Comparison of ENCODE assay signal across 8 mouse cellular contexts in genomic region chr10:127326017-127326801, GRCm38 (mm10). TPM values are rescaled to one million over a fixed set of nuclear protein-coding genes. Genes with fewer than 3 reads are reported as not detected.
A peak's percentile ranks its signal among the peaks of the same experiment; 100 is the strongest.
DNase-seq lines count a peak whose midpoint lies in the region; ATAC-seq and TF ChIP-seq lines count a peak whose summit lies in the region.

No protein-coding gene starts in this region.

- ATAC-seq in forebrain, embryonic 12.5 days (ENCODE audit: low FRiP score), result no peak
- 0 out of 2 replicates have a peak, but pooled peaks have one; percentile 19 for ATAC-seq in hindbrain, embryonic 16.5 days
- peak; percentile 48 for ATAC-seq in liver, embryonic 15.5 days (ENCODE audit: insufficient read depth)
- ATAC-seq in frontal cortex, adult (ENCODE audit: low TSS enrichment), result no peak

- no peaks in the 10 kb centered on the region for H3K9me3 ChIP-seq in forebrain, embryonic 12.5 days
- 0 out of 2 replicates have a peak, but pooled peaks cover 2% of the 10 kb centered on the region for H3K9me3 ChIP-seq in hindbrain, embryonic 16.5 days (ENCODE audit: control insufficient read depth, low read length)
- no peaks in the 10 kb centered on the region for H3K9me3 ChIP-seq in liver, embryonic 15.5 days (replicated peaks)

- no peaks in the 10 kb centered on the region for H3K36me3 ChIP-seq in forebrain, embryonic 12.5 days (replicated peaks)
- no peaks in the 10 kb centered on the region for H3K36me3 ChIP-seq in hindbrain, embryonic 16.5 days (ENCODE audit: control insufficient read depth, insufficient read depth, low read length)
- peaks cover 3% of the 10 kb centered on the region; the same call in 1 of the 2 replicates for H3K36me3 ChIP-seq in liver, embryonic 15.5 days (replicated peaks)
- H3K36me3 ChIP-seq in small intestine, adult 2 months (ENCODE audit: control insufficient read depth, insufficient read depth, low read length), result peaks cover 3% of the 10 kb centered on the region; the same call in 1 of the 2 replicates

- DNase-seq in urinary bladder, postnatal 25 days (ENCODE audit: low spot score), result peak; percentile 28
- DNase-seq in urinary bladder, adult 2 months (ENCODE audit: low spot score), result no peak
- DNase-seq in cerebellum, adult 8-10 months, result no peak

- TF ChIP-seq POLR2A in small intestine, adult 2 months (IDR thresholded peaks at IDR 0.05; ENCODE audit: low read depth, low read length), result no peak

- WGBS in forebrain, embryonic 12.5 days, result 2% methylated on average over 54 of the region's 54 CpGs
- under 1% methylated on average over 54 of the region's 54 CpGs for WGBS in hindbrain, embryonic 16.5 days
- under 1% methylated on average over 54 of the region's 54 CpGs for WGBS in liver, embryonic 15.5 days (ENCODE audit: insufficient replicate concordance)
- 10% methylated on average over 54 of the region's 54 CpGs for WGBS in small intestine, adult 2 months

- H3K4me2 ChIP-seq in forebrain, embryonic 12.5 days, result peak overlapping the region; percentile 53
- H3K4me2 ChIP-seq in hindbrain, embryonic 16.5 days (ENCODE audit: low read length), result peak overlapping the region; percentile 68
- peak overlapping the region; percentile 90 for H3K4me2 ChIP-seq in liver, embryonic 15.5 days

- H3K27me3 ChIP-seq in forebrain, embryonic 12.5 days, result peaks cover 100% of the 10 kb centered on the region
- peaks cover 56% of the 10 kb centered on the region for H3K27me3 ChIP-seq in hindbrain, embryonic 16.5 days (replicated peaks; ENCODE audit: control insufficient read depth, insufficient read depth, low read length)
- H3K27me3 ChIP-seq in liver, embryonic 15.5 days, result peaks cover 27% of the 10 kb centered on the region
- H3K27me3 ChIP-seq in small intestine, adult 2 months (ENCODE audit: control insufficient read depth, insufficient read depth, low read length), result peaks cover 16% of the 10 kb centered on the region; the same call in 1 of the 2 replicates

- no peak overlapping the region for H3K27ac ChIP-seq in forebrain, embryonic 12.5 days
- no peak overlapping the region for H3K27ac ChIP-seq in hindbrain, embryonic 16.5 days (ENCODE audit: low read depth, low read length)
- H3K27ac ChIP-seq in liver, embryonic 15.5 days (replicated peaks), result no peak overlapping the region
- H3K27ac ChIP-seq in small intestine, adult 2 months (ENCODE audit: insufficient read depth, low read depth, low read length), result no peak overlapping the region

- 0 out of 2 replicates have a peak, but pooled peaks have one; percentile 2 for TF ChIP-seq CTCF in small intestine, adult 2 months (IDR thresholded peaks at IDR 0.05; ENCODE audit: extremely low read depth, insufficient read length, insufficient replicate concordance, low read depth, low read length)

- peaks cover 14% of the 10 kb centered on the region for H3K4me1 ChIP-seq in forebrain, embryonic 12.5 days
- peaks cover 10% of the 10 kb centered on the region for H3K4me1 ChIP-seq in hindbrain, embryonic 16.5 days (ENCODE audit: control insufficient read depth, insufficient read depth, low read depth, low read length)
- peaks cover 46% of the 10 kb centered on the region for H3K4me1 ChIP-seq in liver, embryonic 15.5 days (replicated peaks)
- H3K4me1 ChIP-seq in small intestine, adult 2 months (ENCODE audit: control insufficient read depth, insufficient read depth, insufficient read length, low read length), result peaks cover 15% of the 10 kb centered on the region

- peak overlapping the region; percentile 35 for H3K4me3 ChIP-seq in forebrain, embryonic 12.5 days (replicated peaks)
- peak overlapping the region; percentile 39 for H3K4me3 ChIP-seq in hindbrain, embryonic 16.5 days (ENCODE audit: low read length)
- peak overlapping the region; percentile 61 for H3K4me3 ChIP-seq in liver, embryonic 15.5 days (replicated peaks)
- H3K4me3 ChIP-seq in small intestine, adult 2 months (ENCODE audit: low read depth, low read length), result peak overlapping the region; percentile 60

- peak overlapping the region; percentile 36; the same call in 1 of the 2 replicates for H3K9ac ChIP-seq in forebrain, embryonic 12.5 days
- H3K9ac ChIP-seq in hindbrain, embryonic 16.5 days (ENCODE audit: low read depth, low read length), result peak overlapping the region; percentile 56
- H3K9ac ChIP-seq in liver, embryonic 15.5 days, result peak overlapping the region; percentile 62

RNA-seq across cellular contexts. Expression of gene Arhgap9, which starts 4.4 kb away (rescaled TPM):
- 6.7 and 8.4 TPM in 2 replicates for polyA plus RNA-seq in urinary bladder, adult 2 months (2012; rRNA removed)
- polyA plus RNA-seq in forebrain, embryonic 12.5 days (2016; fragmentation: Nextera tagmentation; extraction: Ambion mirVana), result 0.64 and 1.3 TPM in 2 replicates
- polyA plus RNA-seq in hindbrain, embryonic 16.5 days (2015; fragmentation: Nextera tagmentation; extraction: Ambion mirVana), result 0.79 and 0.81 TPM in 2 replicates
- 14.1 and 14.9 TPM in 2 replicates for polyA plus RNA-seq in liver, embryonic 15.5 days (2015; fragmentation: Nextera tagmentation; extraction: Ambion mirVana)
- 7.1 and 11.2 TPM in 2 replicates for polyA plus RNA-seq in small intestine, adult 2 months (2012; rRNA removed)

RNA-seq across cellular contexts. Expression of gene Mars, which starts 14.6 kb away (rescaled TPM):
- 44.7 and 47.7 TPM in 2 replicates for polyA plus RNA-seq in urinary bladder, adult 2 months (2012; rRNA removed)
- 177 and 183 TPM in 2 replicates for polyA plus RNA-seq in forebrain, embryonic 12.5 days (2016; fragmentation: Nextera tagmentation; extraction: Ambion mirVana)
- 108 and 113 TPM in 2 replicates for polyA plus RNA-seq in hindbrain, embryonic 16.5 days (2015; fragmentation: Nextera tagmentation; extraction: Ambion mirVana)
- 109 and 112 TPM in 2 replicates for polyA plus RNA-seq in liver, embryonic 15.5 days (2015; fragmentation: Nextera tagmentation; extraction: Ambion mirVana)
- polyA plus RNA-seq in small intestine, adult 2 months (2012; rRNA removed), result 24.0 and 30.7 TPM in 2 replicates

RNA-seq across cellular contexts. Expression of gene Gli1, which starts 15.6 kb away (rescaled TPM):
- 29.0 and 34.1 TPM in 2 replicates for polyA plus RNA-seq in urinary bladder, adult 2 months (2012; rRNA removed)
- 3.2 and 3.6 TPM in 2 replicates for polyA plus RNA-seq in forebrain, embryonic 12.5 days (2016; fragmentation: Nextera tagmentation; extraction: Ambion mirVana)
- 1.8 and 2.1 TPM in 2 replicates for polyA plus RNA-seq in hindbrain, embryonic 16.5 days (2015; fragmentation: Nextera tagmentation; extraction: Ambion mirVana)
- 0.31 and 0.32 TPM in 2 replicates for polyA plus RNA-seq in liver, embryonic 15.5 days (2015; fragmentation: Nextera tagmentation; extraction: Ambion mirVana)
- 5.5 and 10.4 TPM in 2 replicates for polyA plus RNA-seq in small intestine, adult 2 months (2012; rRNA removed)

RNA-seq across cellular contexts. Expression of gene Inhbe, which starts 28.0 kb away (rescaled TPM):
- polyA plus RNA-seq in urinary bladder, adult 2 months (2012; rRNA removed), result not detected in 2 replicates
- polyA plus RNA-seq in forebrain, embryonic 12.5 days (2016; fragmentation: Nextera tagmentation; extraction: Ambion mirVana), result 0.06 TPM in 1 of 2 replicates, not detected in the other
- 0.03 and 0.09 TPM in 2 replicates for polyA plus RNA-seq in hindbrain, embryonic 16.5 days (2015; fragmentation: Nextera tagmentation; extraction: Ambion mirVana)
- 0.71 and 0.82 TPM in 2 replicates for polyA plus RNA-seq in liver, embryonic 15.5 days (2015; fragmentation: Nextera tagmentation; extraction: Ambion mirVana)
- not detected in 2 replicates for polyA plus RNA-seq in small intestine, adult 2 months (2012; rRNA removed)

RNA-seq across cellular contexts. Expression of gene Mbd6, which starts 37.4 kb away (rescaled TPM):
- polyA plus RNA-seq in urinary bladder, adult 2 months (2012; rRNA removed), result 19.8 and 42.1 TPM in 2 replicates
- polyA plus RNA-seq in forebrain, embryonic 12.5 days (2016; fragmentation: Nextera tagmentation; extraction: Ambion mirVana), result 18.4 and 21.2 TPM in 2 replicates
- 11.2 and 11.5 TPM in 2 replicates for polyA plus RNA-seq in hindbrain, embryonic 16.5 days (2015; fragmentation: Nextera tagmentation; extraction: Ambion mirVana)
- 7.9 and 8.0 TPM in 2 replicates for polyA plus RNA-seq in liver, embryonic 15.5 days (2015; fragmentation: Nextera tagmentation; extraction: Ambion mirVana)
- polyA plus RNA-seq in small intestine, adult 2 months (2012; rRNA removed), result 39.3 and 76.2 TPM in 2 replicates

Comparison
In these comparisons a context has a peak if more than half of its experiments do, and no peak if none do; other contexts are left out.
1. ATAC-seq: peak in hindbrain, embryonic 16.5 days (single experiment) and liver, embryonic 15.5 days (single experiment); none in forebrain, embryonic 12.5 days (single experiment) and frontal cortex, adult (single experiment).
2. Peak in every context shown above with its lines, with median percentiles within 50 percentile points of each other: H3K4me2 ChIP-seq, H3K4me3 ChIP-seq and H3K9ac ChIP-seq.